Mouse (Mus musculus) lung, postnatal 0 days (tissue): ENCODE measurements around the gene Adam1a.

Experiments
- CTCF ChIP-seq: IDR thresholded peaks from 2 replicates; pipeline ENCODE4 v1.5.1; 2016; ENCODE audit warnings: antibody characterized with exemption, mild to moderate bottlenecking
- EP300 ChIP-seq: IDR thresholded peaks from 2 replicates; pipeline ENCODE4 v1.6.1; 2016; ENCODE audit warnings: antibody characterized with exemption, mild to moderate bottlenecking, control low read depth

DNA sequence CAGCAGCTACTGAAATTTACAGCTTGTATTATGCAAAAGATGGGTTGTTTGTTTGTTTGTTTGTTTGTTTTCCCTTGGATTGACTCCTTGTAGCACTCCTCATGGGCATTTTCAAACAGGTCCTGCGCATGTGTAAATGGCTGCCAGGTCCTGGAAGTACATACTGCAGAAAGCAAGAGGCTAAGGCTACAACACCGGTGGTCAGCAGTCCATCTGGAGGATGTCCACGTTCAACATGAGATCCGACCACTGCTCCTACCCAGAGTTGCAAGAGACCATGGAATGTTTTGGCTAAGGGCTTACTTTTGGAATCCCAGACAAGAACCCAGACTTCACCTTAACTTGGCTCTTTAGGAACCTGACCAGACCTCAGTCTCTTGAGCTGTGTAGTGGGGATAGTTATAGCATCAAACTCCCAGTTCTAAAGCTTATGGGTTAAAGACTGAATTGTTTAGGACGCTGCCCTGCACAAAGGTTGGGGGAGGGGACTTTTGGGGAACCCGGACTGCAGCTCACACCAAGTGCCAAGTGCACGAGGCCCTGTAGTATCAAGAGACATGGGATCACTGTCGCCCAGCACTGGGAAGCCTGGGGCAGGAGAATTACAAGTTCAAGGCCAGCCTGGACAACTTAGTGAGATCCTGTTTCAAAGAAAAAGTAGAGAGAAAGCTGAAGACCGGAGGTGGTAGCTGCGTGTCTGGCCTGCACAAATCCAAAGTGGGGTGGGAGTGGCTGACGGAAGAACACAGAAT, 47.0 kb upstream of the Adam1a start:
- TF ChIP-seq CTCF = no peak
- no peak for TF ChIP-seq EP300
